Mouse (Mus musculus): ENCODE data around the gene Ltbp4.

Gene Ltbp4

GRCm38 (mm10) chr7:27355745-27356240 is 18.3 kb upstream of the Ltbp4 start, which contains the start of gene Shkbp1:
Shkbp1 (minus strand) TSS chr7:27356019.
- DNase-seq (ENCODE audit: low read depth, low spot score), result peak; percentile 76

GRCm38 (mm10) chr7:27355261-27355660 is 17.8 kb upstream of the Ltbp4 start:
- DNase-seq (ENCODE audit: low read depth, low spot score), result no peak

GRCm38 (mm10) chr7:27354783-27355182 is 17.3 kb upstream of the Ltbp4 start:
- DNase-seq (ENCODE audit: low read depth, low spot score), result no peak

- no peak for DNase-seq (ENCODE audit: low read depth, low spot score)
Measured at GRCm38 (mm10) chr7:27354144-27354543, 16.7 kb upstream of the Ltbp4 start.

GRCm38 (mm10) chr7:27345444-27345843 is 8.0 kb upstream of the Ltbp4 start:
- DNase-seq (ENCODE audit: low read depth, low spot score), result no peak

GRCm38 (mm10) chr7:27342595-27342994 is 5.1 kb upstream of the Ltbp4 start:
- no peak for DNase-seq (ENCODE audit: low read depth, low spot score)

GRCm38 (mm10) chr7:27339519-27339918 is 2.0 kb upstream of the Ltbp4 start:
- DNase-seq (ENCODE audit: low read depth, low spot score), result no peak

- no peak for DNase-seq (ENCODE audit: low read depth, low spot score)
Measured at GRCm38 (mm10) chr7:27339114-27339513, 1.6 kb upstream of the Ltbp4 start.

- DNase-seq (ENCODE audit: low read depth, low spot score), result peak; percentile 60
Measured at GRCm38 (mm10) chr7:27335928-27336823, 1.3 kb downstream of the Ltbp4 start.

- no peak for DNase-seq (ENCODE audit: low read depth, low spot score)
Measured at GRCm38 (mm10) chr7:27335011-27335720, 2.3 kb downstream of the Ltbp4 start.

- DNase-seq (ENCODE audit: low read depth, low spot score), result no peak
Measured at GRCm38 (mm10) chr7:27334405-27334911, 3.0 kb downstream of the Ltbp4 start.

GRCm38 (mm10) chr7:27333316-27333941 is 4.1 kb downstream of the Ltbp4 start:
- DNase-seq (ENCODE audit: low read depth, low spot score), result no peak

- DNase-seq (ENCODE audit: low read depth, low spot score), result peak; percentile 38
Measured at GRCm38 (mm10) chr7:27332353-27333199, 4.9 kb downstream of the Ltbp4 start.

- DNase-seq (ENCODE audit: low read depth, low spot score), result no peak
Measured at GRCm38 (mm10) chr7:27331854-27332253, 5.6 kb downstream of the Ltbp4 start.

- no peak for DNase-seq (ENCODE audit: low read depth, low spot score)
Measured at GRCm38 (mm10) chr7:27331541-27331851, 6.0 kb downstream of the Ltbp4 start.

GRCm38 (mm10) chr7:27330709-27331540 is 6.6 kb downstream of the Ltbp4 start:
- peak; percentile 32 for DNase-seq (ENCODE audit: low read depth, low spot score)

- DNase-seq (ENCODE audit: low read depth, low spot score), result no peak
Measured at GRCm38 (mm10) chr7:27329981-27330380, 7.5 kb downstream of the Ltbp4 start.

GRCm38 (mm10) chr7:27329326-27329947 is 8.1 kb downstream of the Ltbp4 start:
- DNase-seq (ENCODE audit: low read depth, low spot score), result peak; percentile 37

- no peak for DNase-seq (ENCODE audit: low read depth, low spot score)
Measured at GRCm38 (mm10) chr7:27328648-27329047, 8.8 kb downstream of the Ltbp4 start.

GRCm38 (mm10) chr7:27328161-27328560 is 9.3 kb downstream of the Ltbp4 start:
- DNase-seq (ENCODE audit: low read depth, low spot score), result no peak

Data from retina, adult 2 months (tissue).